Mouse (Mus musculus): ENCODE measurements around the gene Dnajc21.

Gene Dnajc21

GRCm38 (mm10) chr15:10426545-10427266 lies 43.6 kb downstream of the Dnajc21 start:
- DNase-seq = no peak

- DNase-seq = no peak
Observed at GRCm38 (mm10) chr15:10426124-10426523, 44.2 kb downstream of the Dnajc21 start.

GRCm38 (mm10) chr15:10421785-10422144 lies 48.6 kb downstream of the Dnajc21 start:
- DNase-seq = no peak

- DNase-seq = no peak
Observed at GRCm38 (mm10) chr15:10421138-10421784, 49.1 kb downstream of the Dnajc21 start.

GRCm38 (mm10) chr15:10413656-10414055 lies 56.7 kb downstream of the Dnajc21 start:
- DNase-seq = no peak

- no peak for DNase-seq
Observed at GRCm38 (mm10) chr15:10410881-10411280, 59.4 kb downstream of the Dnajc21 start.

GRCm38 (mm10) chr15:10409842-10410241 lies 60.5 kb downstream of the Dnajc21 start:
- no peak for DNase-seq

- peak in 1 of 2 experiments; percentile 9 for DNase-seq
Observed at GRCm38 (mm10) chr15:10400415-10400814, 69.9 kb downstream of the Dnajc21 start.

GRCm38 (mm10) chr15:10399795-10400194 lies 70.5 kb downstream of the Dnajc21 start:
- DNase-seq = peak; percentile 46 to 68
